Mouse (Mus musculus): ENCODE measurements around the gene Npy4r. TPM values are rescaled to one million over a fixed set of nuclear protein-coding genes. Genes with fewer than 3 reads are reported as not detected.

Gene Npy4r
- polyA plus RNA-seq, 1 experiment from 2014 or later, result 0.19 TPM

- WGBS, result 57% methylated on average over 12 of the region's 12 CpGs
- no peak overlapping the region for H3K4me3 ChIP-seq (ENCODE audit: low read depth, low read length)
- H3K27me3 ChIP-seq (ENCODE audit: control insufficient read depth, insufficient read depth, low read length), result no peaks in the 10 kb centered on the region
- H3K27ac ChIP-seq (ENCODE audit: low read length), result no peak overlapping the region
- no peak overlapping the region for H3K9ac ChIP-seq (replicated peaks; ENCODE audit: low read depth, low read length)
- ATAC-seq (ENCODE audit: insufficient number of reproducible peaks, insufficient read depth, low FRiP score, low read depth), result peak; percentile 38; the same call in 1 of the 2 replicates
- no peaks in the 10 kb centered on the region for H3K36me3 ChIP-seq (ENCODE audit: control insufficient read depth, insufficient read depth, low read length)
- H3K4me1 ChIP-seq (ENCODE audit: control insufficient read depth, insufficient read depth, low read length), result no peaks in the 10 kb centered on the region
- no peak overlapping the region for H3K4me2 ChIP-seq (replicated peaks; ENCODE audit: low read depth, low read length)
- H3K9me3 ChIP-seq (ENCODE audit: control insufficient read depth, low read depth, low read length), result no peaks in the 10 kb centered on the region
Measured at GRCm38 (mm10) chr14:34106389-34107062, 45.8 kb downstream of the Npy4r start.

DNA sequence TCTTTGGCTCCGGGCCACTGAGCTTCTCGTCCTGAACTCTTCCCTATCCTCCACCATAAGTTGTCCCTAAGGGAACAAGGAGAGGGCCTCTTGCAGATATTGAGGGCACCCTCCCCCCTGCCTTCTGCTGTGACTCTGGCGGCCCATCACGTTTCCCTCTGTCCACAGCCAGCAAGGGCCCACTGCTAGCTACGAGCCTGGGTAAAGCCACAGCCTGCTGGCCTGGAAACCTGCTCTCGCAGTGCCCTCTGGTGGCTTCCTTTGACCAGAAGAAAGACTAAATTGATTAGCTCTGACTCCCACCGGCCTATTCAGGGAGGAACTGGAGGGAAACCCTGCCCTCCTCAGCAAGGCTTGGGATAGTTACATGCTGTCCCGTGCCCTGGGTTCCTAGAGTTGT lies 47.4 kb downstream of the Npy4r start:
- no peak overlapping the region for H3K4me2 ChIP-seq (replicated peaks; ENCODE audit: low read depth, low read length)
- WGBS, result 25% methylated on average over 8 of the region's 8 CpGs
- no peaks in the 10 kb centered on the region for H3K9me3 ChIP-seq (ENCODE audit: control insufficient read depth, low read depth, low read length)
- H3K36me3 ChIP-seq (ENCODE audit: control insufficient read depth, insufficient read depth, low read length), result no peaks in the 10 kb centered on the region
- H3K4me1 ChIP-seq (ENCODE audit: control insufficient read depth, insufficient read depth, low read length), result no peaks in the 10 kb centered on the region
- H3K27me3 ChIP-seq (ENCODE audit: control insufficient read depth, insufficient read depth, low read length), result no peaks in the 10 kb centered on the region
- H3K4me3 ChIP-seq (ENCODE audit: low read depth, low read length), result no peak overlapping the region
- no peak overlapping the region for H3K27ac ChIP-seq (ENCODE audit: low read length)
- no peak overlapping the region for H3K9ac ChIP-seq (replicated peaks; ENCODE audit: low read depth, low read length)
- ATAC-seq (ENCODE audit: insufficient number of reproducible peaks, insufficient read depth, low FRiP score, low read depth), result peak; percentile 39

GRCm38 (mm10) chr14:34103855-34104254 lies 48.4 kb downstream of the Npy4r start:
- no peaks in the 10 kb centered on the region for H3K27me3 ChIP-seq (ENCODE audit: control insufficient read depth, insufficient read depth, low read length)
- ATAC-seq (ENCODE audit: insufficient number of reproducible peaks, insufficient read depth, low FRiP score, low read depth), result no peak
- no peaks in the 10 kb centered on the region for H3K36me3 ChIP-seq (ENCODE audit: control insufficient read depth, insufficient read depth, low read length)
- no peak overlapping the region for H3K27ac ChIP-seq (ENCODE audit: low read length)
- H3K4me1 ChIP-seq (ENCODE audit: control insufficient read depth, insufficient read depth, low read length), result no peaks in the 10 kb centered on the region
- no peak overlapping the region for H3K4me2 ChIP-seq (replicated peaks; ENCODE audit: low read depth, low read length)
- H3K4me3 ChIP-seq (ENCODE audit: low read depth, low read length), result no peak overlapping the region
- WGBS, result 57% methylated on average over 3 of the region's 3 CpGs
- H3K9me3 ChIP-seq (ENCODE audit: control insufficient read depth, low read depth, low read length), result no peaks in the 10 kb centered on the region
- H3K9ac ChIP-seq (replicated peaks; ENCODE audit: low read depth, low read length), result no peak overlapping the region

- no peaks in the 10 kb centered on the region for H3K4me1 ChIP-seq (ENCODE audit: control insufficient read depth, insufficient read depth, low read length)
- H3K4me3 ChIP-seq (ENCODE audit: low read depth, low read length), result no peak within 1 kb of the TSS
- H3K9me3 ChIP-seq (ENCODE audit: control insufficient read depth, low read depth, low read length), result no peaks in the 10 kb centered on the region
- H3K27ac ChIP-seq (ENCODE audit: low read length), result no peak within 1 kb of the TSS
- no peak within 1 kb of the TSS for H3K9ac ChIP-seq (replicated peaks; ENCODE audit: low read depth, low read length)
- H3K4me2 ChIP-seq (replicated peaks; ENCODE audit: low read depth, low read length), result no peak within 1 kb of the TSS
- ATAC-seq (ENCODE audit: insufficient number of reproducible peaks, insufficient read depth, low FRiP score, low read depth), result no peak
- WGBS, result 57% methylated on average over 5 of the region's 5 CpGs
- no peaks in the 10 kb centered on the region for H3K27me3 ChIP-seq (ENCODE audit: control insufficient read depth, insufficient read depth, low read length)
- no peaks in the 10 kb centered on the region for H3K36me3 ChIP-seq (ENCODE audit: control insufficient read depth, insufficient read depth, low read length)
Measured at GRCm38 (mm10) chr14:34102601-34103000, 49.7 kb downstream of the Npy4r start, which contains the start of gene A630023A22Rik. TSS of gene A630023A22Rik (minus strand) at chr14:34102754.

GRCm38 (mm10) chr14:34096161-34096560 lies 56.1 kb downstream of the Npy4r start:
- Histone ChIP-seq H3K27me3 (ENCODE audit: control insufficient read depth, insufficient read depth, low read length) (no peaks in the 10 kb centered on the region), H3K9ac (replicated peaks; ENCODE audit: low read depth, low read length) (no peak overlapping the region), H3K9me3 (ENCODE audit: control insufficient read depth, low read depth, low read length) (no peaks in the 10 kb centered on the region), H3K4me3 (ENCODE audit: low read depth, low read length) (no peak overlapping the region), H3K27ac (ENCODE audit: low read length) (no peak overlapping the region), H3K4me2 (replicated peaks; ENCODE audit: low read depth, low read length) (no peak overlapping the region), H3K4me1 (ENCODE audit: control insufficient read depth, insufficient read depth, low read length) (no peaks in the 10 kb centered on the region), H3K36me3 (ENCODE audit: control insufficient read depth, insufficient read depth, low read length) (no peaks in the 10 kb centered on the region)
- no peak for ATAC-seq (ENCODE audit: insufficient number of reproducible peaks, insufficient read depth, low FRiP score, low read depth)
- 81% methylated on average over 5 of the region's 5 CpGs for WGBS

Other genes starting within 250 kb of the Npy4r start
- 5.8 and 6.7 TPM in 2 replicates for gene Gdf10, start 228.9 kb downstream of the Npy4r start, polyA plus RNA-seq (2014; fragmentation: Nextera tagmentation; extraction: Ambion mirVana)
- not detected in 2 replicates for gene Gdf2, start 211.4 kb downstream of the Npy4r start, polyA plus RNA-seq (2014; fragmentation: Nextera tagmentation; extraction: Ambion mirVana)
- gene Rbp3, start 198.5 kb downstream of the Npy4r start, polyA plus RNA-seq (2014; fragmentation: Nextera tagmentation; extraction: Ambion mirVana), result not detected in 2 replicates
- gene Zfp488, start 173.7 kb downstream of the Npy4r start, polyA plus RNA-seq (2014; fragmentation: Nextera tagmentation; extraction: Ambion mirVana), result 0.31 and 0.45 TPM in 2 replicates
- gene Gm30083, start 137.3 kb downstream of the Npy4r start, polyA plus RNA-seq (2014; fragmentation: Nextera tagmentation; extraction: Ambion mirVana), result not detected in 2 replicates
- not detected in 2 replicates for gene Gm5460, start 135.7 kb downstream of the Npy4r start, polyA plus RNA-seq (2014; fragmentation: Nextera tagmentation; extraction: Ambion mirVana)
- not detected in 2 replicates for gene Antxrl, start 99.8 kb downstream of the Npy4r start, polyA plus RNA-seq (2014; fragmentation: Nextera tagmentation; extraction: Ambion mirVana)
- gene Anxa8, start 66.5 kb downstream of the Npy4r start, polyA plus RNA-seq (2014; fragmentation: Nextera tagmentation; extraction: Ambion mirVana), result 50.6 and 54.0 TPM in 2 replicates
- 0.69 TPM in 1 of 2 replicates, not detected in the other for gene A630023A22Rik, start 49.7 kb downstream of the Npy4r start, polyA plus RNA-seq (2014; fragmentation: Nextera tagmentation; extraction: Ambion mirVana)
- 0.29 and 0.32 TPM in 2 replicates for gene Gprin2, start 49.2 kb upstream of the Npy4r start, polyA plus RNA-seq (2014; fragmentation: Nextera tagmentation; extraction: Ambion mirVana)
- gene Syt15, start 67.1 kb upstream of the Npy4r start, polyA plus RNA-seq (2014; fragmentation: Nextera tagmentation; extraction: Ambion mirVana), result 0.58 and 0.81 TPM in 2 replicates
- 8.0 and 8.6 TPM in 2 replicates for gene Shld2, start 158.0 kb upstream of the Npy4r start, polyA plus RNA-seq (2014; fragmentation: Nextera tagmentation; extraction: Ambion mirVana)
- gene Glud1, start 158.2 kb upstream of the Npy4r start, polyA plus RNA-seq (2014; fragmentation: Nextera tagmentation; extraction: Ambion mirVana), result 76.5 and 82.5 TPM in 2 replicates
- gene Fam25c, start 202.9 kb upstream of the Npy4r start, polyA plus RNA-seq (2014; fragmentation: Nextera tagmentation; extraction: Ambion mirVana), result not detected in 2 replicates
- gene Sncg, start 222.3 kb upstream of the Npy4r start, polyA plus RNA-seq (2014; fragmentation: Nextera tagmentation; extraction: Ambion mirVana), result 36.7 and 40.1 TPM in 2 replicates
- gene Mmrn2, start 223.0 kb upstream of the Npy4r start, polyA plus RNA-seq (2014; fragmentation: Nextera tagmentation; extraction: Ambion mirVana), result 7.7 and 7.8 TPM in 2 replicates